Mouse (Mus musculus): ENCODE measurements around the gene Ints1.

The Ints1 gene

DNA sequence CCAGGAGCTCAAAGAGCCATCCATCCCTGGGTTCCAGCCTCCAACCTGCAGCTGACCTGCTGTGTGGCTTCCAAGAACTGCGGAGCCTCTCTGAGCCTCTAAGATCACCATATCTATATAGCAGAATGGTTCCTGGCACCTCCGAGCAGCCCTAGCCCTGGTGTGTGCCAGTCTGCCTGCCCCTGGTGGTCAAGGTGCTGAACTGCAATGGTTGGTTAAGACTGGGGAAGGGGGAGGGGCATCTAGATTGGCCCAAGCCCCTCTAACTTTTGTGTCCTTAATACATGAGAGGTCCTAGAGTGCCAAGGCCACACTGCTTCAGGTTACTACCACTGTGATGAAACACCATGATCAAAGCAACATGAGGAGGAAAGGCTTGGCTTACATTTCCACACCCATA, 72.6 kb downstream of the Ints1 start:
- DNase-seq: no peak

DNA sequence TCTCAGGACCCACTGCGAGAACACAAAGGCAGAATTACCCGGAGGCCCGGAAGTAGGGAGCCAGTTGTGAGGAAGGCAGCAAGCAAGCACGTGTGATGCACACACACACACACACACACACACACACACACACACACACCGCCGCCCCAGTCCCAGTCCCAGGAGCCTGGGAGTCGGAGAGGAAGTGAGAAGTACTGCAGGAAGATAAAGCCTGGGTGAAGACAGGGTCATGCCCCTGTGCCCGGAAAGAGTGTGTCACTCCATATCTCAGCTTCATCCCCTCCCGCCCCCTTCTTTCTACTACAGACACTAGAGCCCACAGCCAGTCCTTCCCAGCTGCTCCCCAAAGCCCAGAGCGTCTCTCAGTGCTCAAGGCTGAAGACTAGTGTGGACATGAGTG, 73.2 kb downstream of the Ints1 start:
- no peak for DNase-seq
